Mouse (Mus musculus): ENCODE data around the gene Cubn.

Cubn gene

GRCm38 (mm10) chr2:13398551-13398950 is 93.1 kb downstream of the Cubn start:
- Histone ChIP-seq H3K9me3 (ENCODE audit: low read length) (no peaks in the 10 kb centered on the region), H3K27me3 (ENCODE audit: insufficient read depth, low read length) (no peaks in the 10 kb centered on the region), H3K4me1 (replicated peaks; ENCODE audit: low read depth, low read length) (peaks cover 6% of the 10 kb centered on the region), H3K36me3 (ENCODE audit: insufficient read depth, low read length) (no peaks in the 10 kb centered on the region), H3K4me3 (replicated peaks; ENCODE audit: low read length) (no peak overlapping the region)
- TF ChIP-seq NANOG (IDR thresholded peaks at IDR 0.05; ENCODE audit: borderline replicate concordance, low read length) = no peak
- TF ChIP-seq CTCF (conservative IDR thresholded peaks at IDR 0.05; ENCODE audit: low read length) = no peak
- no peak for TF ChIP-seq POU5F1 (IDR thresholded peaks at IDR 0.05; ENCODE audit: borderline replicate concordance, low read length)

GRCm38 (mm10) chr2:13396124-13396540 is 95.5 kb downstream of the Cubn start:
- Histone ChIP-seq H3K9me3 (ENCODE audit: low read length) (no peaks in the 10 kb centered on the region), H3K4me3 (replicated peaks; ENCODE audit: low read length) (no peak overlapping the region), H3K36me3 (ENCODE audit: insufficient read depth, low read length) (no peaks in the 10 kb centered on the region), H3K4me1 (replicated peaks; ENCODE audit: low read depth, low read length) (peaks cover 6% of the 10 kb centered on the region), H3K27me3 (ENCODE audit: insufficient read depth, low read length) (no peaks in the 10 kb centered on the region)
- TF ChIP-seq CTCF (conservative IDR thresholded peaks at IDR 0.05; ENCODE audit: low read length) = no peak

DNA sequence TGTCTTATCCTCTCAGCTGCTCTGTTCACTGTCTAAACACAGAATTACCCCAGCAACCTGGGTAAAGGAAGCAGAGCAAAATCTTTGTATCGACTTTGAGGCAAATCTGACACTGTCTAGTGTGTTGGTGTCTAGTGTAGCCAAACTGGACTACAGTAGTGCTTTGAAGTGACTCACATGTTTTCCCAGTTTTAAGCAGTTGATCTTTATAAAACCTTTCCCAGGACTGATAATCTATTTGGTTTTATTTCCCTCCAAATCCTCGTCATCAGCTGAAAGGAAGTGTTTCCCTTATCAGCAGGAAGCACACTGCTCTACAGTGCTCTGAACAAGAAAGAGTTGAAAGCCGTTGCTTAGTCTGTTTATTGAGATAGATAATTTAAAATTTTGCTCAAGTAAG is 100.6 kb downstream of the Cubn start:
- Histone ChIP-seq H3K9me3 (ENCODE audit: low read length) (no peaks in the 10 kb centered on the region), H3K4me1 (replicated peaks; ENCODE audit: low read depth, low read length) (no peaks in the 10 kb centered on the region), H3K36me3 (ENCODE audit: insufficient read depth, low read length) (no peaks in the 10 kb centered on the region), H3K27me3 (ENCODE audit: insufficient read depth, low read length) (no peaks in the 10 kb centered on the region), H3K4me3 (replicated peaks; ENCODE audit: low read length) (no peak overlapping the region)
- no peak for TF ChIP-seq NANOG (IDR thresholded peaks at IDR 0.05; ENCODE audit: borderline replicate concordance, low read length)
- TF ChIP-seq CTCF (conservative IDR thresholded peaks at IDR 0.05; ENCODE audit: low read length) = no peak
- no peak for TF ChIP-seq POU5F1 (IDR thresholded peaks at IDR 0.05; ENCODE audit: borderline replicate concordance, low read length)

GRCm38 (mm10) chr2:13386631-13387030 is 105.0 kb downstream of the Cubn start:
- TF ChIP-seq NANOG (IDR thresholded peaks at IDR 0.05; ENCODE audit: borderline replicate concordance, low read length) (no peak), CTCF (conservative IDR thresholded peaks at IDR 0.05; ENCODE audit: low read length) (no peak), POU5F1 (IDR thresholded peaks at IDR 0.05; ENCODE audit: borderline replicate concordance, low read length) (no peak)
- Histone ChIP-seq H3K4me3 (replicated peaks; ENCODE audit: low read length) (no peak overlapping the region), H3K4me1 (replicated peaks; ENCODE audit: low read depth, low read length) (no peaks in the 10 kb centered on the region), H3K27me3 (ENCODE audit: insufficient read depth, low read length) (no peaks in the 10 kb centered on the region), H3K9me3 (ENCODE audit: low read length) (no peaks in the 10 kb centered on the region), H3K36me3 (ENCODE audit: insufficient read depth, low read length) (no peaks in the 10 kb centered on the region)

DNA sequence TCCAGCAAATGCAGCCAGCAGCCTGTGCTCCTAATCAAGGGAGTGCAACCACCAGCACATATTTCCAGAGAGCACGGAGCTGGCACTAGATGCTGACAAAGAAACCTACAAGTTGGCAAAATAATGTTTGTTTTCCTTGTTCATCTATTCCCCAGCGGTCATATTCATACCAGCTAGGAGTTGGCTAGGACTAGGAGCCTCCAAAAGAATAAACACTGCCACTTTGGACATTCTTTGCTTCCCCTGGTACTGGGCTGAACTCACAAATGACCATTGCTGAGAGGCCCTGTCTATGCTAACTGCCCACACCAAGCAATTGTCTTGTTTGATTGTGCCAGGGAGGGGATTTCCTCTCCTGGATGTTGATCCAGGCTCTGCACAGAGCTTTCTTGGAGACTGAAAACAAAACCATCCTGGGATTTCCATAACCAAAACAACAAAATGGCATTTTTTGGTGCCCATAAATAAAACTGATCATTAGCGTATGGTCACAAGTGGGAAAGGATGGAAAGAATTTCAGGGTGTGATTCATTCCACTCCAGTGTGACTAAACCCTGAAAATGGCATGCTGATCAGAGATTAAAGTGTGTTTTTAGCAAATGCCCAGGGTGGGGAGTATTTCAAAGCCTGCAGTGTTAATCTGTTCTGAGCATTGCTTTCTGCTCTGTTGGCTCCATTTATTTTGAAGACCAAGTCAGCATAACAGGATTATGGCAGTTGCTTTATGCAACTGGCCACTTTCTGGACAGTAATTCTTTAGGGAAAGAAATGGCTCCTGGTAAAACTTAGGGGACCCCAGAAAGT is 105.9 kb downstream of the Cubn start:
- Histone ChIP-seq H3K27me3 (ENCODE audit: insufficient read depth, low read length) (no peaks in the 10 kb centered on the region), H3K4me1 (replicated peaks; ENCODE audit: low read depth, low read length) (no peaks in the 10 kb centered on the region), H3K4me3 (replicated peaks; ENCODE audit: low read length) (no peak overlapping the region), H3K9me3 (ENCODE audit: low read length) (no peaks in the 10 kb centered on the region), H3K36me3 (ENCODE audit: insufficient read depth, low read length) (no peaks in the 10 kb centered on the region)
- TF ChIP-seq CTCF (conservative IDR thresholded peaks at IDR 0.05; ENCODE audit: low read length) = no peak
- no peak for TF ChIP-seq POU5F1 (IDR thresholded peaks at IDR 0.05; ENCODE audit: borderline replicate concordance, low read length)
- no peak for TF ChIP-seq NANOG (IDR thresholded peaks at IDR 0.05; ENCODE audit: borderline replicate concordance, low read length)

- Histone ChIP-seq H3K9me3 (ENCODE audit: low read length) (no peaks in the 10 kb centered on the region), H3K4me1 (replicated peaks; ENCODE audit: low read depth, low read length) (no peaks in the 10 kb centered on the region), H3K4me3 (replicated peaks; ENCODE audit: low read length) (no peak overlapping the region), H3K27me3 (ENCODE audit: insufficient read depth, low read length) (no peaks in the 10 kb centered on the region), H3K36me3 (ENCODE audit: insufficient read depth, low read length) (no peaks in the 10 kb centered on the region)
- TF ChIP-seq CTCF (conservative IDR thresholded peaks at IDR 0.05; ENCODE audit: low read length) = no peak
- TF ChIP-seq NANOG (IDR thresholded peaks at IDR 0.05; ENCODE audit: borderline replicate concordance, low read length) = no peak
- no peak for TF ChIP-seq POU5F1 (IDR thresholded peaks at IDR 0.05; ENCODE audit: borderline replicate concordance, low read length)
Measured at GRCm38 (mm10) chr2:13384775-13385541, 106.7 kb downstream of the Cubn start.

DNA sequence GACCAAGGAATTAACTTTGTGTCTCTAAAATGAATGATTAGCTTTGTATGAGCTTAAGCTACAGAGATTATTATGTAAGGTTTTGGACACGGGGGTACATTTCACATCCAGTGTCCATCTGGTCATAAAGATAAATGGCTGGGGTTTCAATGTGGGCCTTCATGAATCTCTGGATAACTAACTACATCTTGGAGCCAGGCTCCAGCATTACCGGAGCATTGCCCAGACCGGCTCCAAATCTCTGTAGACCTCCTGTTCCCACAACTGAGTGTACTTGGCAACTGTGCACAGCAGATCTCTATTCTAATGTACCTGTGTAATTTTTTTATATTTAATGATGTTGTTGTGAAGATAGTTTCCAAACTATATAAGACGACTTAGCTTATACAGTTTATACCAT is 115.4 kb downstream of the Cubn start:
- H3K36me3 ChIP-seq (ENCODE audit: insufficient read depth, low read length) = peaks cover 6% of the 10 kb centered on the region; the same call in 1 of the 2 replicates
- peaks cover 31% of the 10 kb centered on the region for H3K9me3 ChIP-seq (ENCODE audit: low read length)
- no peak overlapping the region for H3K4me3 ChIP-seq (replicated peaks; ENCODE audit: low read length)
- peaks cover 21% of the 10 kb centered on the region for H3K4me1 ChIP-seq (replicated peaks; ENCODE audit: low read depth, low read length)
- H3K27me3 ChIP-seq (ENCODE audit: insufficient read depth, low read length) = no peaks in the 10 kb centered on the region
- no peak for TF ChIP-seq CTCF (conservative IDR thresholded peaks at IDR 0.05; ENCODE audit: low read length)
- no peak for TF ChIP-seq POU5F1 (IDR thresholded peaks at IDR 0.05; ENCODE audit: borderline replicate concordance, low read length)
- TF ChIP-seq NANOG (IDR thresholded peaks at IDR 0.05; ENCODE audit: borderline replicate concordance, low read length) = no peak

GRCm38 (mm10) chr2:13373291-13373690 is 118.3 kb downstream of the Cubn start:
- Histone ChIP-seq H3K27me3 (ENCODE audit: insufficient read depth, low read length) (no peaks in the 10 kb centered on the region), H3K9me3 (ENCODE audit: low read length) (peaks cover 19% of the 10 kb centered on the region), H3K36me3 (ENCODE audit: insufficient read depth, low read length) (peaks cover 4% of the 10 kb centered on the region; the same call in 1 of the 2 replicates), H3K4me3 (replicated peaks; ENCODE audit: low read length) (no peak overlapping the region), H3K4me1 (replicated peaks; ENCODE audit: low read depth, low read length) (peaks cover 47% of the 10 kb centered on the region)
- no peak for TF ChIP-seq CTCF (conservative IDR thresholded peaks at IDR 0.05; ENCODE audit: low read length)
- TF ChIP-seq POU5F1 (IDR thresholded peaks at IDR 0.05; ENCODE audit: borderline replicate concordance, low read length) = no peak
- TF ChIP-seq NANOG (IDR thresholded peaks at IDR 0.05; ENCODE audit: borderline replicate concordance, low read length) = no peak
